ENCODE assay signal across 9 mouse cellular contexts in the genomic region with DNA sequence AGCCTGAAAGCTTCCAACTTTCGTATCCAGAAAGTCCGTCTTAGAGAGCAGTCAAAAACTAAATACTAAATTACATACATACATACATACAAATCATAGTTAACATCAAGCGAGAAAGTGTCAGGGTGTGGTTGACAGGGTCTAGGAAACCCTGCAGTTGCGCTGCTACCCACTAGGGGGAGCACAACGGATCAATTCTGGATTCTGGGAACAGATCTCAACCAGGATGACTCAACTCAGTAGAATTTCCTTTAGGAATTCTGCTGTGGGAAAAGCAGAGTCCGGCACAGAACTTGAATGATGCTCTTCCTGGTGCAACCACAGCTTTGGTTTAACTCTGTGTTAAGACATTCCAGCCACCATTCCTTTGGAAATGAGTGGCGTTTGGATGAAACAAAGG. TPM values are rescaled to one million over a fixed set of nuclear protein-coding genes. Genes with fewer than 3 reads are reported as not detected.
DNase-seq lines count a peak whose midpoint lies in the region; ATAC-seq and TF ChIP-seq lines count a peak whose summit lies in the region.
"Had no signal": no experiment of that assay in that cellular context is flagged by ENCODE, and none has a peak within 500 bp of the region (broad histone marks: within the 10 kb centered on the region; RNA-seq: fewer than 3 reads in every experiment).

No protein-coding gene starts in this region.

- intact Hi-C loops in heart, postnatal 14 days (cut with DNase I) = loop anchor here (2.0 to 5.0 kb wide), 2 partner anchors 24 to 85 kb away; no protein-coding TSS in a partner anchor

- H3K4me2 ChIP-seq in forebrain, embryonic 15.5 days (replicated peaks) = no peak overlapping the region
- no peak overlapping the region for H3K4me2 ChIP-seq in midbrain, postnatal 0 days (ENCODE audit: low read depth, low read length, poor library complexity, severe bottlenecking)

- no peaks in the 10 kb centered on the region for H3K9me3 ChIP-seq in forebrain, embryonic 15.5 days
- H3K9me3 ChIP-seq in midbrain, postnatal 0 days (ENCODE audit: low read length) = no peaks in the 10 kb centered on the region

- 0 out of 2 replicates have a peak, but pooled peaks have one; percentile 9 for ATAC-seq in forebrain, embryonic 15.5 days (replicated peaks)
- no peak for ATAC-seq in midbrain, postnatal 0 days (ENCODE audit: low FRiP score)

- peak; percentile 10 for DNase-seq in cerebellum, adult 8-10 months
- DNase-seq in cerebellum, adult 11 months = no peak
- peak; percentile 81 for DNase-seq in adrenal gland, adult 2 months
- DNase-seq in heart, postnatal 14 days = peak; percentile 73 to 84
- DNase-seq in left cerebral cortex, adult 11 months (ENCODE audit: low spot score) = peak; percentile 8
- DNase-seq in midbrain, postnatal 0 days (ENCODE audit: low spot score) = peak; percentile 58
- peak; percentile 16 to 46 for DNase-seq in thymus, postnatal 10 days (ENCODE audit: low spot score in 2 of 2)

- H3K4me1 ChIP-seq in forebrain, embryonic 15.5 days = peaks cover 8% of the 10 kb centered on the region
- H3K4me1 ChIP-seq in midbrain, postnatal 0 days (ENCODE audit: insufficient read depth, low read length) = 0 out of 2 replicates have a peak, but pooled peaks cover 2% of the 10 kb centered on the region

- H3K27ac ChIP-seq in forebrain, embryonic 15.5 days (replicated peaks) = no peak overlapping the region
- H3K27ac ChIP-seq in midbrain, postnatal 0 days (ENCODE audit: low read depth, low read length) = no peak overlapping the region

- WGBS in forebrain, embryonic 15.5 days = 41% methylated on average over 7 of the region's 7 CpGs
- WGBS in midbrain, postnatal 0 days = 47% methylated on average over 7 of the region's 7 CpGs

- no peak overlapping the region for H3K9ac ChIP-seq in forebrain, embryonic 15.5 days (replicated peaks)
- no peak overlapping the region for H3K9ac ChIP-seq in midbrain, postnatal 0 days (replicated peaks; ENCODE audit: low read length, poor library complexity, severe bottlenecking)

- no peaks in the 10 kb centered on the region for H3K27me3 ChIP-seq in forebrain, embryonic 15.5 days
- H3K27me3 ChIP-seq in midbrain, postnatal 0 days (ENCODE audit: insufficient read depth, low read length) = peaks cover 4% of the 10 kb centered on the region; the same call in 1 of the 2 replicates

- H3K4me3 ChIP-seq in forebrain, embryonic 15.5 days = no peak overlapping the region
- no peak overlapping the region for H3K4me3 ChIP-seq in midbrain, postnatal 0 days (ENCODE audit: low read depth, low read length)

- no peaks in the 10 kb centered on the region for H3K36me3 ChIP-seq in forebrain, embryonic 15.5 days
- H3K36me3 ChIP-seq in midbrain, postnatal 0 days (ENCODE audit: insufficient read depth, low read length) = no peaks in the 10 kb centered on the region
- H3K36me3 ChIP-seq: G1E had no signal

- peak; percentile 78 for TF ChIP-seq CTCF in midbrain, postnatal 0 days (IDR thresholded peaks at IDR 0.05)

RNA-seq across cellular contexts. Expression of gene S100a11, which starts 2.3 kb away (rescaled TPM):
- 100 to 1,000 TPM; 210 to 267 TPM for total RNA-seq in adrenal gland, adult 2 months (2021)
- 33.0 and 44.4 TPM in 2 replicates for polyA plus RNA-seq in adrenal gland, adult 2 months (2012; rRNA removed)
- 102 and 108 TPM in 2 replicates for polyA plus RNA-seq in forebrain, embryonic 15.5 days (2015; fragmentation: Nextera tagmentation; extraction: Ambion mirVana)
- 100 to 1,000 TPM; 111 to 124 TPM for total RNA-seq in heart, postnatal 14 days (2021)
- total RNA-seq in midbrain, postnatal 0 days (2014; rRNA removed) = 10.3 and 11.0 TPM in 2 replicates
- 183 and 200 TPM in 2 replicates for polyA plus RNA-seq in midbrain, postnatal 0 days (2015; fragmentation: Nextera tagmentation; extraction: Ambion mirVana)
- total RNA-seq: G1E had no signal
- polyA plus RNA-seq: G1E had no signal

RNA-seq across cellular contexts. Expression of gene S100a10, which starts 32.3 kb away (rescaled TPM):
- 100 to 1,000 TPM; 173 to 196 TPM for total RNA-seq in adrenal gland, adult 2 months (2021)
- polyA plus RNA-seq in adrenal gland, adult 2 months (2012; rRNA removed) = 16.3 and 17.7 TPM in 2 replicates
- polyA plus RNA-seq in forebrain, embryonic 15.5 days (2015; fragmentation: Nextera tagmentation; extraction: Ambion mirVana) = 114 and 115 TPM in 2 replicates
- 100 to 1,000 TPM; 129 to 145 TPM for total RNA-seq in heart, postnatal 14 days (2021)
- total RNA-seq in midbrain, postnatal 0 days (2014; rRNA removed) = 68.9 and 74.5 TPM in 2 replicates
- polyA plus RNA-seq in midbrain, postnatal 0 days (2015; fragmentation: Nextera tagmentation; extraction: Ambion mirVana) = 134 and 136 TPM in 2 replicates
- total RNA-seq: G1E had no signal
- polyA plus RNA-seq: G1E had no signal

RNA-seq across cellular contexts. Expression of gene Tchhl1, which starts 54.1 kb away (rescaled TPM):
- total RNA-seq in adrenal gland, adult 2 months (2021) = 1 to 10 TPM in 1 of 2 experiments, not detected in 1; 3.1 TPM
- not detected in 2 replicates for polyA plus RNA-seq in adrenal gland, adult 2 months (2012; rRNA removed)
- not detected in 2 replicates for polyA plus RNA-seq in forebrain, embryonic 15.5 days (2015; fragmentation: Nextera tagmentation; extraction: Ambion mirVana)
- not detected for total RNA-seq in heart, postnatal 14 days (2021)
- total RNA-seq in midbrain, postnatal 0 days (2014; rRNA removed) = not detected in 2 replicates
- polyA plus RNA-seq in midbrain, postnatal 0 days (2015; fragmentation: Nextera tagmentation; extraction: Ambion mirVana) = not detected in 2 replicates
- polyA plus RNA-seq: G1E had no signal
